Mouse (Mus musculus): ENCODE measurements around the gene Bahcc1. TPM values are rescaled to one million over a fixed set of nuclear protein-coding genes. Genes with fewer than 3 reads are reported as not detected.

Bahcc1 gene
- 0.03 to 0.78 TPM (median 0.25 TPM) in 4 replicates for total RNA-seq (2023; ENCODE audit: inconsistent age)

GRCm38 (mm10) chr11:120232230-120233097 lies at the start of gene Bahcc1:
Gene Bahcc1 (plus strand): TSS chr11:120232947.

Other genes starting within 250 kb of the Bahcc1 start
- gene Aatk, start 185.8 kb upstream of the Bahcc1 start, total RNA-seq (2023; ENCODE audit: inconsistent age) = 0.21 TPM in 1 of 4 replicates, not detected in the others
- gene Cep131, start 146.1 kb upstream of the Bahcc1 start, total RNA-seq (2023; ENCODE audit: inconsistent age) = 14.4 to 20.4 TPM (median 17.4 TPM) in 4 replicates
- 17.1 to 25.3 TPM (median 18.5 TPM) in 4 replicates for gene Tepsin, start 134.2 kb upstream of the Bahcc1 start, total RNA-seq (2023; ENCODE audit: inconsistent age)
- gene Ndufaf8, start 134.0 kb upstream of the Bahcc1 start, total RNA-seq (2023; ENCODE audit: inconsistent age) = 26.4 to 49.1 TPM (median 33.9 TPM) in 4 replicates
- gene Slc38a10, start 81.6 kb upstream of the Bahcc1 start, total RNA-seq (2023; ENCODE audit: inconsistent age) = 95.8 to 106 TPM (median 104 TPM) in 4 replicates
- 1,255 to 1,296 TPM (median 1,289 TPM) in 4 replicates for gene Actg1, start 115.6 kb downstream of the Bahcc1 start, total RNA-seq (2023; ENCODE audit: inconsistent age)
- gene Fscn2, start 128.6 kb downstream of the Bahcc1 start, total RNA-seq (2023; ENCODE audit: inconsistent age) = not detected in 4 replicates
- 18.9 to 24.4 TPM (median 19.5 TPM) in 4 replicates for gene Faap100, start 145.8 kb downstream of the Bahcc1 start, total RNA-seq (2023; ENCODE audit: inconsistent age)
- 60.2 to 72.2 TPM (median 62.6 TPM) in 4 replicates for gene Nploc4, start 204.8 kb downstream of the Bahcc1 start, total RNA-seq (2023; ENCODE audit: inconsistent age)
- 19.3 to 55.6 TPM (median 19.3 TPM) in 3 of 4 replicates, not detected in the other for gene Tspan10, start 209.7 kb downstream of the Bahcc1 start, total RNA-seq (2023; ENCODE audit: inconsistent age)
- 0.21 to 0.87 TPM in 2 of 4 replicates, not detected in the others for gene Pde6g, start 220.6 kb downstream of the Bahcc1 start, total RNA-seq (2023; ENCODE audit: inconsistent age)
- 3.7 to 11.0 TPM (median 7.5 TPM) in 4 replicates for gene Oxld1, start 225.1 kb downstream of the Bahcc1 start, total RNA-seq (2023; ENCODE audit: inconsistent age)
- 34.0 to 41.8 TPM (median 36.3 TPM) in 4 replicates for gene Ccdc137, start 225.2 kb downstream of the Bahcc1 start, total RNA-seq (2023; ENCODE audit: inconsistent age)
- gene Arl16, start 234.7 kb downstream of the Bahcc1 start, total RNA-seq (2023; ENCODE audit: inconsistent age) = 10.4 to 13.5 TPM (median 11.1 TPM) in 4 replicates